8 mouse cellular contexts compared by ENCODE assay signal in the genomic region with DNA sequence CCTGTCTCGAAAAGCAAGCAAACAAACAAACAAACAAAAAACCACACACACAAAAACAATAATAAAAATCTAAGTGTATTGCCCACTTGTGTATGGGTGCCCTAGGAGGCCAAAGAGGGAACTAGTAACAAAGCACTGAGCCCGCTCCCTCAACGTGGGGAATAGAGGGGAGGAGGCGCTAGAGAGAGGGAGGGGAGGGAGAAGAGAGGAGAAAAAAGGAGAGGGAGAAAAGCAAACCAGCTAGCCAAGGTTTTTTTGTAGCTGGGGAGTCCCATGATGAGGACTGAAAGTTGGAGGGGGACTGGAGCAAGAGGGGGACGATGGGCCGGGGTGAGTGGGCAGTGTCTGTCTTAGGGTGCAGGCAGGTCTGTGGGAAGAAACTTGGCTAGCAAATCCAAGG. TPM values are rescaled to one million over a fixed set of nuclear protein-coding genes. Genes with fewer than 3 reads are reported as not detected.
DNase-seq lines count a peak whose midpoint lies in the region; ATAC-seq and TF ChIP-seq lines count a peak whose summit lies in the region.

No protein-coding gene starts in this region.

- H3K4me2 ChIP-seq in lung, embryonic 14.5 days, result peak overlapping the region; percentile 91
- H3K4me2 ChIP-seq in hindbrain, embryonic 12.5 days (replicated peaks), result peak overlapping the region; percentile 80

- H3K9me3 ChIP-seq in lung, embryonic 14.5 days (ENCODE audit: low read depth, low read length), result no peaks in the 10 kb centered on the region
- no peaks in the 10 kb centered on the region for H3K9me3 ChIP-seq in hindbrain, embryonic 12.5 days (replicated peaks)
- H3K9me3 ChIP-seq in midbrain, embryonic 10.5 days (replicated peaks), result no peaks in the 10 kb centered on the region

- no peak for TF ChIP-seq POLR2A in cortical plate, adult 2 months (IDR thresholded peaks at IDR 0.05; ENCODE audit: extremely low read depth, insufficient read depth, low read length)

- peak; percentile 18 for ATAC-seq in lung, embryonic 14.5 days (ENCODE audit: insufficient read depth)
- peak; percentile 30 for ATAC-seq in hindbrain, embryonic 12.5 days (ENCODE audit: low FRiP score)

- H3K9ac ChIP-seq in lung, embryonic 14.5 days, result peak overlapping the region; percentile 98
- peak overlapping the region; percentile 99 for H3K9ac ChIP-seq in hindbrain, embryonic 12.5 days

- no peaks in the 10 kb centered on the region for H3K27me3 ChIP-seq in lung, embryonic 14.5 days (ENCODE audit: insufficient read depth, low read length)
- H3K27me3 ChIP-seq in hindbrain, embryonic 12.5 days, result no peaks in the 10 kb centered on the region
- H3K27me3 ChIP-seq in midbrain, embryonic 10.5 days (ENCODE audit: low read depth, poor library complexity, severe bottlenecking), result no peaks in the 10 kb centered on the region

- peak overlapping the region; percentile 91 for H3K4me3 ChIP-seq in lung, embryonic 14.5 days (ENCODE audit: low read depth, low read length)
- H3K4me3 ChIP-seq in cortical plate, adult 2 months (ENCODE audit: insufficient read depth, low read length), result peak overlapping the region; percentile 77
- H3K4me3 ChIP-seq in hindbrain, embryonic 12.5 days, result peak overlapping the region; percentile 96
- peak overlapping the region; percentile 95 for H3K4me3 ChIP-seq in midbrain, embryonic 10.5 days

- peak; percentile 74 for DNase-seq in lung, embryonic 14.5 days
- DNase-seq in lung, postnatal 10 days, result no peak
- no peak for DNase-seq in midbrain, embryonic 10.5 days (ENCODE audit: low spot score)
- no peak for DNase-seq in right cerebral cortex, postnatal 10 days (ENCODE audit: low spot score in 2 of 2)
- no peak for DNase-seq in left cerebral cortex, adult 11 months (ENCODE audit: low spot score)
- DNase-seq in layer of hippocampus, adult 18-20 months (ENCODE audit: low spot score in 2 of 2), result no peak

- H3K36me3 ChIP-seq in lung, embryonic 14.5 days (ENCODE audit: insufficient read depth), result peaks cover 15% of the 10 kb centered on the region
- no peaks in the 10 kb centered on the region for H3K36me3 ChIP-seq in hindbrain, embryonic 12.5 days
- H3K36me3 ChIP-seq in midbrain, embryonic 10.5 days, result peaks cover 16% of the 10 kb centered on the region

- 4% methylated on average over 6 of the region's 6 CpGs for WGBS in lung, embryonic 14.5 days
- 8% methylated on average over 6 of the region's 6 CpGs for WGBS in hindbrain, embryonic 12.5 days
- 10% methylated on average over 6 of the region's 6 CpGs for WGBS in midbrain, embryonic 10.5 days

- peak overlapping the region; percentile 100 for H3K27ac ChIP-seq in lung, embryonic 14.5 days (ENCODE audit: low read depth)
- H3K27ac ChIP-seq in cortical plate, adult 2 months (ENCODE audit: insufficient read depth, low read length), result peak overlapping the region; percentile 61
- peak overlapping the region; percentile 99 for H3K27ac ChIP-seq in hindbrain, embryonic 12.5 days
- H3K27ac ChIP-seq in midbrain, embryonic 10.5 days (replicated peaks), result peak overlapping the region; percentile 99

- peak; percentile 25; the same call in 1 of the 2 replicates for TF ChIP-seq CTCF in lung, embryonic 14.5 days (IDR thresholded peaks at IDR 0.05; ENCODE audit: low read depth)
- TF ChIP-seq CTCF in cortical plate, adult 2 months (IDR thresholded peaks at IDR 0.05; ENCODE audit: extremely low read depth, insufficient read depth, low read length), result no peak

- peaks cover 15% of the 10 kb centered on the region for H3K4me1 ChIP-seq in lung, embryonic 14.5 days (ENCODE audit: insufficient read depth)
- H3K4me1 ChIP-seq in cortical plate, adult 2 months (ENCODE audit: control insufficient read depth, insufficient read depth, low read length), result peaks cover 2% of the 10 kb centered on the region; the same call in 1 of the 2 replicates
- H3K4me1 ChIP-seq in hindbrain, embryonic 12.5 days, result peaks cover 39% of the 10 kb centered on the region
- H3K4me1 ChIP-seq in midbrain, embryonic 10.5 days, result peaks cover 53% of the 10 kb centered on the region

RNA-seq across cellular contexts. Expression of gene Srsf10, which starts 0.5 kb away (rescaled TPM):
- polyA plus RNA-seq in lung, embryonic 14.5 days (2014; fragmentation: Nextera tagmentation; extraction: Ambion mirVana), result 322 and 336 TPM in 2 replicates
- polyA plus RNA-seq in cortical plate, adult 2 months (2012; rRNA removed), result 49.1 and 54.7 TPM in 2 replicates
- polyA plus RNA-seq in hindbrain, embryonic 12.5 days (2016; fragmentation: Nextera tagmentation; extraction: Ambion mirVana), result 312 and 328 TPM in 2 replicates
- polyA plus RNA-seq in midbrain, embryonic 10.5 days (2016; fragmentation: Nextera tagmentation; extraction: Ambion mirVana), result 368 and 383 TPM in 2 replicates
- 10 to 100 TPM; 83.8 to 87.8 TPM for total RNA-seq in layer of hippocampus, adult 18-20 months (2021)

RNA-seq across cellular contexts. Expression of gene Pnrc2, which starts 18.6 kb away (rescaled TPM):
- polyA plus RNA-seq in lung, embryonic 14.5 days (2014; fragmentation: Nextera tagmentation; extraction: Ambion mirVana), result 191 and 206 TPM in 2 replicates
- 55.4 and 61.0 TPM in 2 replicates for polyA plus RNA-seq in cortical plate, adult 2 months (2012; rRNA removed)
- polyA plus RNA-seq in hindbrain, embryonic 12.5 days (2016; fragmentation: Nextera tagmentation; extraction: Ambion mirVana), result 152 and 154 TPM in 2 replicates
- polyA plus RNA-seq in midbrain, embryonic 10.5 days (2016; fragmentation: Nextera tagmentation; extraction: Ambion mirVana), result 216 and 225 TPM in 2 replicates
- total RNA-seq in layer of hippocampus, adult 18-20 months (2021), result 10 to 100 TPM; 50.5 to 53.0 TPM

RNA-seq across cellular contexts. Expression of gene Cnr2, which starts 40.1 kb away (rescaled TPM):
- polyA plus RNA-seq in lung, embryonic 14.5 days (2014; fragmentation: Nextera tagmentation; extraction: Ambion mirVana), result 0.71 and 0.73 TPM in 2 replicates
- 0.11 and 0.15 TPM in 2 replicates for polyA plus RNA-seq in cortical plate, adult 2 months (2012; rRNA removed)
- 0.15 and 0.29 TPM in 2 replicates for polyA plus RNA-seq in hindbrain, embryonic 12.5 days (2016; fragmentation: Nextera tagmentation; extraction: Ambion mirVana)
- polyA plus RNA-seq in midbrain, embryonic 10.5 days (2016; fragmentation: Nextera tagmentation; extraction: Ambion mirVana), result 0.46 and 0.60 TPM in 2 replicates
- total RNA-seq in layer of hippocampus, adult 18-20 months (2021), result under 1 TPM in 1 of 2 experiments, not detected in 1; 0.08 TPM
